Mouse (Mus musculus): ENCODE results near the gene Lyzl4.

DNA sequence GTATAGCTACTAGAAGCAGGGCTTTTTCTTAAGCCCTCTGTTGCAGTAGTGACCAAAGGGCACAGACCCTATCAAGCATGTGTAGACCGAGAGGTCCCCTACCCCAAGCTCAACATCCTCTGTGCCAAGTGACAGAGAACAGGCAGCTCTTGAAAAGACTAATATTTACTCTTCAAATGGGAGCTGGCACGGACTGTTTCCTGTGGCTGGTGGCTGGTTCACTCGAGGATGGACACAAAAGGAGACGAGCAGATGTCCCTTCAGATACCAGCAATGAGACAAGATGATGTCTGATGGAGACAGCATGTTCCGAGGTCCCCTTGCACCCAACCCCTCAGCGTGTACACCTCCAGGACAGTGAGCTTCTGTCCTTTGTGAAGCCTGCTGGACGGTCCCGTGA, 35.6 kb upstream of the Lyzl4 start:
- TF ChIP-seq POLR2A (IDR thresholded peaks at IDR 0.05; ENCODE audit: low read depth, low read length), result no peak
- TF ChIP-seq CTCF (IDR thresholded peaks at IDR 0.05; ENCODE audit: extremely low read depth, insufficient read length, insufficient replicate concordance, low read depth, low read length), result no peak
